Mouse (Mus musculus) large intestine, adult 2 months (tissue): ENCODE results near the gene Ngp. TPM values are rescaled to one million over a fixed set of nuclear protein-coding genes. Genes with fewer than 3 reads are reported as not detected.

Experiments used
- DNase-seq: peaks from one replicate; pipeline ENCODE4 v3.0.0-alpha.2; 2012; ENCODE audit warnings: low read depth, low spot score
- WGBS: fragments of 180-500 bp; shearing (Covaris S2); methylation state at CpG from one replicate; pipeline ENCODE4 v1.1.7; 2018; 5-methylcytosine and 5-hydroxymethylcytosine counted together
- polyA plus RNA-seq: library from polyadenylated mRNA; depleted of rRNA; stranded (reverse); fragments of >200 nt; gene quantifications from 2 replicates; pipeline ENCODE4 v1.2.3, GENCODE M21; 2012

Gene Ngp
- polyA plus RNA-seq, 1 experiment = not detected

DNA sequence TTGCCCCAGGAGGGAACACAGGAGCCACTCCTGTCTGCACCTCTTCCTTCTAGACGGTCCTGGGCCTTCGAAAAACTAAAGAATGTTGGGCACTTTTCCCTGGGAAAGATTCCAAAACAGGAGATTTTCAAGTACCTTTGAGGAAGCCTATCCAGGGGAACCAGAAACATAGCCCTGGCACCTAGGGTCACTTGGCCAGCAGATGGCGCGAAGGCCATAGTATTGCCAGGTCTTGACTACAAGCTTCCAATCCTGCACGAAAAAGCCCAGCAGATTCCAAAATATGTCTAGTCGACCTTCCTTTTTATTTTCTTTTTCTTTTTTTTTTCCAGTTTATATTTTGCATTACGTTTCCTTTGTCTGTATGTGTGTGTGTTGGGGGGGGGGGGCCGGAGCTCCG lies 5.8 kb upstream of the Ngp start:
- no peak for DNase-seq
- WGBS = 55% methylated on average over 9 of the region's 9 CpGs

DNA sequence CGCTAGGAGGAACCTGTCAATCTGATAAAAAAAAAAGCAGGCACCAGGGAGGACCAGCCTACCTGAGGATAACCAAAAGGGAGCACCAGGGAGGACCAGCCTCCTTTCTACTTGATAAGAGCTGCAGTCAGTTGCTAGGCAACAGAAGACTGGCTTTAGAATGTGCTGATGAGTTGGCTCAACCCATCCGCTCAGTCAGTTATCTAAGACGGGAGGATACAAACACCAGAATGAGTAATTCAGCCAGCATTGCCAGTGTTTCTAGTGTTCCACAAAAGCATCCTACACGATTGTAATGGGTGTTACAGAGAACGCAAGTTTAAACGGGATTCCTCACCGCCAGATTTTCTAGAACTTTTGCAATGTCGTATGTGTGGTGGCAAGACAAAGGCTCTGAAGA lies 11.7 kb downstream of the Ngp start:
- no peak for DNase-seq
- 91% methylated on average over 8 of the region's 8 CpGs for WGBS

DNA sequence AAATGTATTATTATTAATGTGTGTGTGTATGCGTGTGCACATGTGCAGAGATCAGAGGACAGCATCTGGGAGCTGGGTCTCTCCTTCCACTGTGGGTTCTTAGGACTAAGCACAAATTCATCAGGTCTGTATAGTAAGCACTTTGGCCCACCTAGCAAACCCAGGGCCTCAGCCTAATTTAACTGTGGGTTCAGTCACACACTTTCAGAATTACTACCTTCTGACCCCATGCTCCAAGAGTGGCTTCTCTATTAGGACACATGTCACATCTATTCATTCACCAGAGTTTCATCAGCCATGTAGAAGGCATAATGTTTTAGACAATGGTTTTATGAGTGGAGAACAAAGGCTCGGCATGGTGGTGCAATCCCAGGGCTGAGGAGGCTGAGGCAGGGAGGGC lies 13.5 kb downstream of the Ngp start:
- DNase-seq = no peak
- WGBS = 92% methylated on average over 2 of the region's 2 CpGs

DNA sequence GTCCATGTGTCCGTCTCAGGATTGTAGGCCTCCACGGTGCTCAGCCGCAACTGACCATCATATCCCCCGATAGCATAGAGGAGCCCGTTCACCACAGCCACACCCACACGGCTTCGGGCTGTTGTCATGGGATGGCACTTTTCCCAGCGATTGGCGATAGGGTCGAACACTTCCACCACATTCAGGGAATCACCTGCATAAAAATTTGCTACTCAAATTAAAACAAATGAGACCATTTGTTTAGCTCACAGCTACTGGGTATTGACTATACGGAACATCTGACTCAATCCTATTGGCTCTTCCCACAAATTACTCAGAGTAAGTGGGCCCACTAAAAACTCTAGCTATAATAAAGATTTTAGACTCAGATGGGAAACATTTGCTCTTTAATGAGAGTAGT lies 16.5 kb downstream of the Ngp start:
- WGBS = 88% methylated on average over 11 of the region's 11 CpGs

DNA sequence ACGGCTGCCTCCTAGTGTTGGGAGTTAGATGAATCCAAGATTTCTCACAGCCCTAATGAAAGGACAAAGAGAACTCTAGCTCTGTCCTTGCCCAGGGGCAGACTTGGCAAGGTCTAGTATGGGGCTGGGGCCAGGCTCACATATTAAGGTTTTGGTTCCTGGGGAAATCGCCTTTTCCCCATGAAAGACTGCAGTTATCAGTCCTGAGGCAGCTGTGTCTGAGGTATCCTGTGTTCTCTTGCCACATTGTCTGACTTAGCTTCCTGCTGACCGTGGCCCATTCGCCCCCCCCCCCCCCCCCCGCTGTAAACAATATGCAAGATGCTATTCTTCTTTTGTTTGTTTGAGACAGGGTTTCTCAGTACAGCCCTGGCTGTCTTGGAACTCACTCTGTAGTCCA lies 20.5 kb downstream of the Ngp start:
- WGBS = 58% methylated on average over 5 of the region's 5 CpGs
- DNase-seq = no peak

More for the DNA sequence above, 16.5 kb downstream of the Ngp start:
- DNase-seq = no peak

DNA sequence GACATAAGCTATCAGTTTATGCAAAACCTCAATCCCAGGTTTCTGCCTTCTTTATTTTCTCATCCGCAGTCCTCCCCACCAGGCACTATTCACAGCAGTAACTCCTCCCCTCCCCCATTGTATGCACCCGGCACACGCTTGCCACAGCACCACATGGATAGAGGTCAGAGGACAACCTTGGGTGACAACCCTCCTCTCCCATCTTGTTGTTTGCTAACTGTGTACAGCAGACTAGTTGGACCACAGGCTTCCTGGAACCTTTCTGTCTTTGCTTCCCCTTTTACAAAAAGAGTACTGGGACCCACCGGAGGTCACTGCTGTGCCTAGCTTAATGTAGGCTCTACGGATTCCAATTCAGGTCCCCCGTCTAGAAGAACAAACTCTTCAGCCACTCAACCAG lies 21.0 kb downstream of the Ngp start:
- DNase-seq = no peak
- WGBS = 86% methylated on average over 6 of the region's 6 CpGs

DNA sequence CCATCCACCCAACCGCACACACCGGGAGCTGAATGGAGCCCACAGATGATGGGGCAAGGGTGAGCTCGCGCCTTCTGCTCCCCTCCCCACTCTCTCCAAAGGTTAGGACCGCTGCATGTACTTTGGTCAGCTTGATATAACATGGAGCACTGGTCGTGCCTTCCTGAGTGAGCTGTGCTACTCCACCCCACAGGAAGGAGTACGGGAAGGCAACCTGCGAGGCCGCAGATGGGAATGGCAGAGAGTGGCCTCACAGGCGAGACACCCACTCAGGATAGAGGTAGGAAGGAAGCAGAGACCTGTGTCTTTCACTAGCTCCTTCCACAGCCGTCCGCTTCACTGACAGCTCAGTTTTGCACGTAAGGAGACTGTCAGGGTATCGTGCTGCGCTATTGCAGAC lies 28.8 kb downstream of the Ngp start:
- no peak for DNase-seq
- 85% methylated on average over 15 of the region's 15 CpGs for WGBS

DNA sequence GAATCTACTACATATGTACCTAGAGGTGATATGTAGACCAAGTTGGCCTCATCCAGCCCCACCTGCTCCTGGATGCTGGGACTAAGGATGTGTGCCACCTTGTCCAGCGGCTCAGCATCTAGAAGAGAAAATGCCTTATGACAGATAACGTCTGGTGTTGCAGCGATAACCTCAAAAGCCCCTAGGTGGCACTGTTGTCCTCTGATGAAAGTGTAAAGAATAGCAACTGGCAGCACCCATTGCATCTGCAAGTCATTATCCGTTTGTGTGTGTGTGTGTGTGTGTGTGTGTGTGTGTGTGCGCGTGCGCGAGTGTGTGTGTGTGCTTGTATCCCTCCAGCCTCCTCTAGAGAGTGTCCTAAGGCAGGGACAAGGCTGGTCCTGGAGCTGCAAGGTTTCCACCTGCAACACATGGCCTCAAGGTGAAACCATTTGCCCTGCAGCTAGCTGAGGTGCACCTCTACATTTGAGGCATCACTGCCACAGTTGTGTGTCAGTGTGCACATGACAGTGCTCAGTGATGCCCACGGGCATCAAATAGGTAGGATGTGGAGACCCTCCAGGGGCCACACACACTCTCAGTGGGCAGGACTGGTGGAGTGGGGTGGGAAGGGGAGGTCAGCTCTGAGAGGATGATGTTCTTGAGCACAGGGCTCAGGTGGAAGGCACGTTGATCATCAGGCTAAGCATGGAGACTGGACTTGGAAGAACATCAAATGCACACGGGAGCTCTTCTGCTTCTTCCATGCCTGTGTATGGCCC lies 29.5 kb downstream of the Ngp start:
- DNase-seq = peak; percentile 66
- 19% methylated on average over 11 of the region's 11 CpGs for WGBS

DNA sequence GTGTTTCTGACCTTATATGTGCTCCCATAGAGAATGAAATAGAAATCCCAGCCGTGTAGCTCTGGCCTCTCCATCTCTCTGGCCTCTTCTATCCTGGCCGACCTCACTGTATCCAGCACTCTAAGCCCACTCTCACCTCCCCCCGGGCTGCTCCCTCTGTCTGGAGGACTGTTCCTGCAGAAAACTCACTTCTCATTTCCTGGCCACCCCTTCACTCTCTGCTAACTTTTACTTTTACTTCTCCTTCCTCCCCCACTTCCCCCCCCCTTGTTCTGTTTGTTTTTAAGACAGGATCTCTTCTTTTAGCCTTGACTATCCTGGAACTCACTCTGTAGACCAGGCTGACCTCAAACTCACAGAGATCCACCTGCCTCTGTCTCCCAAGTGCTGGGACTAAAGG lies 33.0 kb downstream of the Ngp start:
- 72% methylated on average over 3 of the region's 3 CpGs for WGBS
- DNase-seq = no peak

DNA sequence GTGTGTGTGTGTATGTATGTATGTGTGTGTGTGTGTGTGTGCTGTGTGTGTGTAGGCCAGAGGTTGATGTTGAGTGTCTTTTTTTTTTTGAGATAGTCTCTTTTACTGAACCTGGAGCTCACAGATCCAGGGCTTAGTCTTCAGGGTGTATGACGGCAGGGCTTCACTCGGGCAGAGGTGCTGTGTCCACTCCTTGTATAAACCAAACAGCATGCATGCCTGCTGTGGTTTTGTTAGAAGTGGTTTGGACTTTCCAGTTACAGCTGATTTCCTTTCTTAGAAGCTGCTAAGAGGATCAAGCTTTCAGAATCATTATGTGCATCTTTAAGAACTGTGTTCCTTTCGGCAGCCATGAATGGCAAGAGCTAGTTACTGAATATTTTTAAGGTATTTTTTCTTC lies 38.4 kb downstream of the Ngp start:
- 88% methylated on average over 3 of the region's 3 CpGs for WGBS
- DNase-seq = no peak

DNA sequence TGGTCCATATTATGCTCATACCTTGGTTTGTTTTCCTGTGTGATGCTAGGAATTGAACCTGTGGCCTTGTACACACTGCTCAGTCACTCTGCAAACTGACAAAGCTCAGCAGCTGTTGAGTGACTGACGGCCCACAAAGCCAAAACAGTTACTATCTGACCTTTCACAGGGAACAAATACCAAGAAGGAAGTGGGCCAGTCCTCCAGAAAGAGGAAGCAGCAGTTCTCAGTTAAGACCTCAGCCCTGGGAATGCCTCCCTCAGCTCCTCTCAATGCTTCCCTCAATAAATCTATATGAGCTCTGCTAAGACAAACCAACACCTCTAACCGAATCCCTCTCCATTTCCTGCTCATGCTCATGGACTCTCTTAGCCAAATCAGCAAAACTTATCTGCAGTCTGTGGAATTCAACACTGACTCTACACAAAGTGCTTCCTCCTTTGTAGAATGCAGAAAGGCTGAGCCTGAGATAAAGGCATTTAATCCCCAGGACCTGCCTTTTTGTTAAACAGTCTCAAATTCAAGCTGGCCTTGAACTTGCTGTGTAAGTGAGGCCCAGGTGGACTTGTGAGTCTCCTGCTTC lies 39.7 kb downstream of the Ngp start:
- 12% methylated on average over 2 of the region's 2 CpGs for WGBS
- DNase-seq = no peak

DNA sequence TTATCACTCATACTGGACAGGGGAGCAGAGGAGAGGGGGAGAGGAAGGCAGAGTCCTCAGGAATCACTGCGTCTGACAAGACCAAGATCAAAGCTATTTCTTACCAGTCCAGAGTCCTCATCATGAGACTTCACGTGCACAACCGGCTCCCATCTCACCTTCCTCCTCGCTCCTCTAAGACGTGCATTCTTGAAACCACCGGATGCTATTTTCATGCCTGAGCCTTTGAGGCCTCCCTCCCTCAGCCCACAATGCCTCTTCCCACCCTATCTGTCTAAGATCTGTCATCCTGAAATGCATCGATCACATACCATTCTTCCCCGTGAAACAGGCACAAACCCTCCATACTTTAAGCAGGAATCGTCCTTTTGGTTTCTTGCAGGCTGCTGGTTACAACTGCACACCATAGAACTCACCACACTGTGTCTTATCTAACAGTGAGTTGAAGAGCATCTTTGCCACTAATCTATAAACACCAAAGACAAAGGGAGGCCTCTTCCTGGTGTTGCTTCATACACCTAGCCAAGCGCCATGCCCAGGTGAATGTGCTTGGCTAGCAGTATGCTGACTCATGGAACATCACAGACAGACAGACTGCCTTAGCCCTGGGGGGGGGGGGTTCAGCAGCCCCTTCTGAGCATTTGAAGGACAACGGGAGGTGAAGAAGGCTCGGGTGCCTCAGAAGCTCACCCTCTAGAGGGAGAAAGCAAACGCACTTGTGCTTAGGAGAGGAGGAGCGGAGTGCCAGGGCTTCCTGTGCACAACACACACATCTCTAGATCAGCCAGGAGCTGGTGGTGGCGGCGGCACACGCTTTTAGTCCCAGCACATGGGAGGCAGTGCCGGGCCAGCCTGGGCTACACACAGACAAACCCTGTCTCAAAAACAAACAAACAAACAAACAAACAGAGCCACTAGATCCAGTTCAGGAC lies 41.6 kb downstream of the Ngp start:
- no peak for DNase-seq
- 87% methylated on average over 18 of the region's 18 CpGs for WGBS

DNA sequence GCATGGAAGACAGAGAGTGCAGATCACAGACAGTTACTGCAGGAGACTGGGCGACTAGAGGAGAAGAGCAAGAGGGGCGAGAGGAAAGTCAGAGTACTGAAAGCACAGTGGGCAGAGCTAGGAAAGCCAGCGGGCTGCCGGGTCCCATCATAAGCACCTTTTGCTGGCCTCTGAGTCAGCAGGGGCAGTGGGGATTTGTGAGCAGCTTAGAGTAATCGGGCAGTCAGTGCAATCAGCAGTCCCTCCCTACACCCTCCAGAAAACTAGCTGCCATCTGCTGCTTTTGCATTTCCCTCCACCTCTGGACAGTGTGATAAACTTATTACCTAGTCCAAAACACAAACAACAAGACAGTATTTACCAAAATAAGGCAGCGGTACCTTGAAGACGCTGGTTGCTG lies 42.8 kb downstream of the Ngp start:
- WGBS = 61% methylated on average over 7 of the region's 7 CpGs
- DNase-seq = no peak

DNA sequence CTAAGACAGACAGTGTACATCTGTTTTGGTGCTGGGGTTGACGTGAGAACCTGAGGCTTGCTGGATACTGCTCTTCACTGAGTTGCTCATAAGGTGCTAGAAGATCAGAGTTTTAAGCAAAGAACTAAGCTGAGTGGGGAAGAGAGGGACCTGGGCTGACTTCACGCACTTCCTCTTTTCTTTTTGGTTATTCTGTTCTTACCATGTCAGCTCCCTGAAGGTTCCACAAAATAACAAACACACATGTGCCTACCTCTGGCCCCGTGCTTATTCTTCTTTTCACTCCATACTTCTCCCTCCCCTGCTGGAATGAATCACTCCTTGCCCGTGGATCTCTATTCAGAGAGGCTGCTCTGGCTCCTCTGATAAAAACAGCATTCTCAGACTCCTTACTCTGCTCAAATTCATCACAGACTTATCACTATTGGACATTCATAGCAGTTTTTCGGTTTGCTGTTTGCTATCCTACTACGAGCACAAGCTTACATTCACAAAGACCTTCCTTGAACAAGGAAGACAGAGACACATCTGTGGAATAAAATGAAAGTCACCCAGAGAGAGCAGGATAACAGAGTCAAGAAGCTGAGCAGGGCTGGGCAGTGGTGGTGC lies 44.5 kb downstream of the Ngp start:
- no peak for DNase-seq
- 85% methylated on average over 6 of the region's 6 CpGs for WGBS

DNA sequence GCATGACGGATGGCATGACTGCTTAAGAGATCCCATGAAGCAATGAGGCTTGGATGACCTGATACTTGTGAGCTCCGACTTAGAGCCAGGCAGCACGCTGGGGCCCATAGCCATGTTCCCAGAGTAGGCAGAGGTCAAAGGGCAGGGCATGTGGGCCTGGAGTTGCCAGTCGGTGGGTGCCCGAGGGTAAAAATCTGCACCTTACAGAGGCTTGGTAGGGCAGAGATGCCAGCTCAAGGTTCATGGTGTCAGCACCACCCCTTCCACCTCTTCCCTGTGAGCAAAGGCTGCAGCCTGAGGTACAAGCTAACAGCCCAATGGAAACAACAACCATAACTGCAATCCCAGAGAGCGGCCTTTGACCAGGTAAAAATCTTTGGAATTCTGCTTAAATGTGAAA lies 45.8 kb downstream of the Ngp start:
- 92% methylated on average over 6 of the region's 6 CpGs for WGBS
- DNase-seq = no peak

DNA sequence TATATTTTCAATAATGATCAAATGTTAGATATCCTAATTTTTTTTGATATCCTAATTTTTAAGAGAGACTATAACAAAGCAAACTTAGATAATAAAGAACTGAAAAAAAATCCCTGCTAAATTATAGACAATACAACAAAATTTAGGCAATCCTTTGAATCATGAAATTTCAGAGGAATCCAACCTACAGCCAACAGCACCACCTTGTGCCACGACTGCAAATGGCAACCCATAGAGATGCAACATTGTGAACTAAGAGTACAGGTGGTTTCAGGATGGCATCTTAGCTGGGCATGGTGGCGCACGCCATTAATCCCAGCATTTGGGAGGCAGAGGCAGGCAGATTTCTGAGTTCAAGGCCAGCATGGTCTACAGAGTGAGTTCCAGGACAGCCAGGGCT lies 46.6 kb downstream of the Ngp start:
- WGBS = 93% methylated on average over 3 of the region's 3 CpGs
- no peak for DNase-seq
